Mouse (Mus musculus) central nervous system, embryonic 14 days (tissue): ENCODE results near the gene Sparc. TPM values are rescaled to one million over a fixed set of nuclear protein-coding genes. Genes with fewer than 3 reads are reported as not detected.

Experiments
- polyA plus RNA-seq: library from polyadenylated mRNA; depleted of rRNA; stranded (reverse); fragments of >200 nt; gene quantifications from 2 replicates; pipeline ENCODE4 v1.2.3, GENCODE M21; 2012; rRNA removed

The Sparc gene
- polyA plus RNA-seq: 422 and 733 TPM in 2 replicates

GRCm38 (mm10) chr11:55422978-55423377 lies at the start of gene Sparc:
Gene Sparc (minus strand): TSS chr11:55423183.

GRCm38 (mm10) chr11:55469048-55469843 lies 46.3 kb upstream of the Sparc start, which contains the start of gene G3bp1:
Gene G3bp1 (plus strand): TSS chr11:55469685.

GRCm38 (mm10) chr11:55461019-55461645 lies 38.1 kb upstream of the Sparc start, which contains the start of gene Atox1:
Gene Atox1 (minus strand): TSS chr11:55461239.

Other genes with a start within 250 kb of the Sparc start
- gene Slc36a2, start 238.1 kb downstream of the Sparc start, polyA plus RNA-seq: 0.60 and 0.63 TPM in 2 replicates
- gene Slc36a1, start 218.8 kb downstream of the Sparc start, polyA plus RNA-seq: 13.5 and 16.2 TPM in 2 replicates
- 0.14 and 0.44 TPM in 2 replicates for gene Fat2, start 86.6 kb downstream of the Sparc start, polyA plus RNA-seq
- gene Atox1, start 38.1 kb upstream of the Sparc start, polyA plus RNA-seq: 176 and 189 TPM in 2 replicates
- 62.6 and 67.0 TPM in 2 replicates for gene G3bp1, start 46.5 kb upstream of the Sparc start, polyA plus RNA-seq
- gene Glra1, start 185.0 kb upstream of the Sparc start, polyA plus RNA-seq: 0.54 and 0.84 TPM in 2 replicates